In the genomic region with DNA sequence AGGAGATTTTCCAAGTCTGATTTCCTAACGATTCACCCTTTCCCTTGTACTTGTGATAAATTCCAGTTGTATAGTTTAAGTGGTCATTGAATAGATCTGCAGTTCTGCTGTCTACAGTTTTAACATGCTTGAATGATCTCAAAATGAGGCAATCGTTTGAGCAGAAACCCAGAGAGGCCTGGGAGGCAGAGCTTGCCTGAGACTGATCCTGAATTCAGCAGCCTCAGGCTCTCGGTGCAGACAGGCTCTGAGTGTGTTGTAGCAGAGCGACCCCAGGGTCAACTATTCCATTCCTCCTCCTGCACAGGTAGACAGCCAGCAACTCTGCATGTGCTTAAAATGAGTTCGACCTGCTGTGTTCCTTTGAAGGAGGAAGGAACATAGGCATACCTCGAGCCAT, we compare ENCODE assay signal across 17 mouse cellular contexts.
A peak's percentile ranks its signal among the peaks of the same experiment; 100 is the strongest.
DNase-seq lines count a peak whose midpoint lies in the region; ATAC-seq lines count a peak whose summit lies in the region.
"Had no signal": no experiment of that assay in that cellular context is flagged by ENCODE, and none has a peak within 500 bp of the region (broad histone marks: within the 10 kb centered on the region; RNA-seq: fewer than 3 reads in every experiment).

No protein-coding gene starts in this region.

- H3K9ac ChIP-seq in hindbrain, embryonic 16.5 days (ENCODE audit: low read depth, low read length): no peak overlapping the region
- no peak overlapping the region for H3K9ac ChIP-seq in midbrain, embryonic 13.5 days (replicated peaks)
- H3K9ac ChIP-seq in midbrain, embryonic 11.5 days (ENCODE audit: low read length): no peak overlapping the region
- no peak overlapping the region for H3K9ac ChIP-seq in hindbrain, embryonic 13.5 days
- no peak overlapping the region for H3K9ac ChIP-seq in liver, embryonic 12.5 days
- H3K9ac ChIP-seq: lung, embryonic 14.5 days had no signal

- no peaks in the 10 kb centered on the region for H3K27me3 ChIP-seq in hindbrain, embryonic 10.5 days (ENCODE audit: insufficient read depth, poor library complexity, severe bottlenecking)
- no peaks in the 10 kb centered on the region for H3K27me3 ChIP-seq in hindbrain, embryonic 16.5 days (replicated peaks; ENCODE audit: control insufficient read depth, insufficient read depth, low read length)
- no peaks in the 10 kb centered on the region for H3K27me3 ChIP-seq in midbrain, embryonic 13.5 days
- no peaks in the 10 kb centered on the region for H3K27me3 ChIP-seq in midbrain, embryonic 11.5 days (ENCODE audit: control insufficient read depth, insufficient read depth, low read length)
- no peaks in the 10 kb centered on the region for H3K27me3 ChIP-seq in hindbrain, embryonic 13.5 days
- H3K27me3 ChIP-seq in liver, embryonic 12.5 days (replicated peaks): no peaks in the 10 kb centered on the region

- H3K36me3 ChIP-seq in hindbrain, embryonic 10.5 days: no peaks in the 10 kb centered on the region
- H3K36me3 ChIP-seq in hindbrain, embryonic 16.5 days (ENCODE audit: control insufficient read depth, insufficient read depth, low read length): no peaks in the 10 kb centered on the region
- no peaks in the 10 kb centered on the region for H3K36me3 ChIP-seq in midbrain, embryonic 13.5 days
- H3K36me3 ChIP-seq in midbrain, embryonic 11.5 days (ENCODE audit: control insufficient read depth, insufficient read depth, low read length): no peaks in the 10 kb centered on the region
- H3K36me3 ChIP-seq in hindbrain, embryonic 13.5 days: no peaks in the 10 kb centered on the region
- no peaks in the 10 kb centered on the region for H3K36me3 ChIP-seq in liver, embryonic 12.5 days

- ATAC-seq in hindbrain, embryonic 16.5 days: no peak
- no peak for ATAC-seq in midbrain, embryonic 13.5 days
- ATAC-seq in midbrain, embryonic 11.5 days (ENCODE audit: low FRiP score): no peak
- 0 out of 2 replicates have a peak, but pooled peaks have one; percentile 28 for ATAC-seq in hindbrain, embryonic 13.5 days (ENCODE audit: low FRiP score)
- no peak for ATAC-seq in megakaryocyte, adult 5-6 weeks (ENCODE audit: poor library complexity, severe bottlenecking)
- ATAC-seq in liver, embryonic 12.5 days: no peak

- H3K9me3 ChIP-seq in hindbrain, embryonic 10.5 days: no peaks in the 10 kb centered on the region
- no peaks in the 10 kb centered on the region for H3K9me3 ChIP-seq in hindbrain, embryonic 16.5 days (ENCODE audit: control insufficient read depth, low read length)
- no peaks in the 10 kb centered on the region for H3K9me3 ChIP-seq in midbrain, embryonic 13.5 days
- H3K9me3 ChIP-seq in midbrain, embryonic 11.5 days (ENCODE audit: control insufficient read depth, low read length): no peaks in the 10 kb centered on the region
- H3K9me3 ChIP-seq in hindbrain, embryonic 13.5 days: no peaks in the 10 kb centered on the region
- H3K9me3 ChIP-seq in liver, embryonic 12.5 days (replicated peaks): no peaks in the 10 kb centered on the region

- no peak for DNase-seq in hindbrain, embryonic 10.5 days (ENCODE audit: low spot score)
- DNase-seq in midbrain, embryonic 11.5 days (ENCODE audit: low spot score, missing footprints): no peak
- DNase-seq: adrenal gland, adult 2 months; cerebellum, adult 11-12 months; cerebellum, postnatal 36 days; gastrocnemius, postnatal 14 days; heart, postnatal 4 days; liver; lung, embryonic 14.5 days; thymus, postnatal 4 days had no signal

- no peak overlapping the region for H3K4me3 ChIP-seq in hindbrain, embryonic 10.5 days
- no peak overlapping the region for H3K4me3 ChIP-seq in hindbrain, embryonic 16.5 days (ENCODE audit: low read length)
- no peak overlapping the region for H3K4me3 ChIP-seq in midbrain, embryonic 13.5 days (replicated peaks)
- no peak overlapping the region for H3K4me3 ChIP-seq in midbrain, embryonic 11.5 days (ENCODE audit: low read depth, low read length)
- no peak overlapping the region for H3K4me3 ChIP-seq in hindbrain, embryonic 13.5 days
- H3K4me3 ChIP-seq in liver, embryonic 12.5 days: no peak overlapping the region
- H3K4me3 ChIP-seq: myocyte had no signal

- peak overlapping the region; percentile 59; the same call in 1 of the 2 replicates for H3K27ac ChIP-seq in hindbrain, embryonic 10.5 days
- no peak overlapping the region for H3K27ac ChIP-seq in hindbrain, embryonic 16.5 days (ENCODE audit: low read depth, low read length)
- H3K27ac ChIP-seq in midbrain, embryonic 13.5 days: 0 out of 2 replicates have a peak overlapping the region, but pooled peaks have one; percentile 19
- H3K27ac ChIP-seq in midbrain, embryonic 11.5 days (ENCODE audit: low read depth, low read length): no peak overlapping the region
- peak overlapping the region; percentile 58; the same call in 1 of the 2 replicates for H3K27ac ChIP-seq in hindbrain, embryonic 13.5 days
- no peak overlapping the region for H3K27ac ChIP-seq in liver, embryonic 12.5 days
- H3K27ac ChIP-seq: kidney, postnatal 0 days had no signal

- H3K4me1 ChIP-seq in hindbrain, embryonic 10.5 days (replicated peaks): peaks cover 30% of the 10 kb centered on the region
- H3K4me1 ChIP-seq in hindbrain, embryonic 16.5 days (ENCODE audit: control insufficient read depth, insufficient read depth, low read depth, low read length): peaks cover 2% of the 10 kb centered on the region; the same call in 1 of the 2 replicates
- peaks cover 15% of the 10 kb centered on the region; the same call in 1 of the 2 replicates for H3K4me1 ChIP-seq in midbrain, embryonic 13.5 days (replicated peaks)
- H3K4me1 ChIP-seq in midbrain, embryonic 11.5 days (ENCODE audit: control insufficient read depth, insufficient read depth, low read length): no peaks in the 10 kb centered on the region
- H3K4me1 ChIP-seq in hindbrain, embryonic 13.5 days (replicated peaks): peaks cover 13% of the 10 kb centered on the region
- H3K4me1 ChIP-seq in liver, embryonic 12.5 days: no peaks in the 10 kb centered on the region

- H3K4me2 ChIP-seq in hindbrain, embryonic 16.5 days (ENCODE audit: low read length): no peak overlapping the region
- H3K4me2 ChIP-seq in midbrain, embryonic 13.5 days (replicated peaks): no peak overlapping the region
- H3K4me2 ChIP-seq in midbrain, embryonic 11.5 days: no peak overlapping the region
- H3K4me2 ChIP-seq in hindbrain, embryonic 13.5 days: no peak overlapping the region
- H3K4me2 ChIP-seq in liver, embryonic 12.5 days: no peak overlapping the region
- H3K4me2 ChIP-seq: lung, embryonic 14.5 days had no signal

- 44% methylated on average over 6 of the region's 6 CpGs for WGBS in hindbrain, embryonic 10.5 days
- WGBS in hindbrain, embryonic 16.5 days: 43% methylated on average over 6 of the region's 6 CpGs
- WGBS in midbrain, embryonic 13.5 days: 38% methylated on average over 6 of the region's 6 CpGs
- WGBS in midbrain, embryonic 11.5 days: 45% methylated on average over 6 of the region's 6 CpGs
- 43% methylated on average over 6 of the region's 6 CpGs for WGBS in hindbrain, embryonic 13.5 days
- WGBS in liver, embryonic 12.5 days (ENCODE audit: insufficient replicate concordance): 59% methylated on average over 6 of the region's 6 CpGs

Comparison
In these comparisons a context has a peak if more than half of its experiments do, and no peak if none do; other contexts are left out.
1. H3K27ac ChIP-seq: peak in hindbrain, embryonic 10.5 days (single experiment), midbrain, embryonic 13.5 days (single experiment) and hindbrain, embryonic 13.5 days (single experiment); none in hindbrain, embryonic 16.5 days (single experiment), midbrain, embryonic 11.5 days (single experiment) and liver, embryonic 12.5 days (single experiment).